Mouse (Mus musculus) midbrain, embryonic 14.5 days (tissue): Measurements from ENCODE around the gene Olfr307. TPM values are rescaled to one million over a fixed set of nuclear protein-coding genes. Genes with fewer than 3 reads are reported as not detected.

Experiments
- ATAC-seq: fragments of 200-750 bp; cut with Nextera tagmentation; 2 replicates; pipeline ENCODE4 v1.8.0; 2017; ENCODE audit warnings: moderate number of reproducible peaks, moderate library complexity; ENCODE audit not compliant: low FRiP score, low TSS enrichment
- DNase-seq: peaks from one replicate; pipeline ENCODE4 v3.0.0-alpha.2; 2015
- H3K27ac ChIP-seq: fragments of 300-500 bp; sonication (generic); replicated peaks from 2 replicates; pipeline ENCODE4 v1.5.1; 2014; ENCODE audit warnings: mild to moderate bottlenecking, low read depth, low read length, moderate library complexity
- H3K27me3 ChIP-seq: fragments of 300-500 bp; sonication (generic); 2 replicates; pipeline ENCODE4 v1.6.1; 2014; ENCODE audit warnings: low read length, control low read depth, mixed read lengths; ENCODE audit not compliant: control insufficient read depth, insufficient read depth
- H3K36me3 ChIP-seq: fragments of 300-500 bp; sonication (generic); 2 replicates; pipeline ENCODE4 v1.6.1; 2014; ENCODE audit warnings: low read length, control low read depth; ENCODE audit not compliant: control insufficient read depth, insufficient read depth
- H3K4me1 ChIP-seq: fragments of 300-500 bp; sonication (generic); 2 replicates; pipeline ENCODE4 v1.6.1; 2014; ENCODE audit warnings: mild to moderate bottlenecking, antibody characterized with exemption, low read length, control low read depth; ENCODE audit not compliant: control insufficient read depth, insufficient read depth
- H3K4me2 ChIP-seq: fragments of 300-500 bp; sonication (generic); 2 replicates; pipeline ENCODE4 v1.6.1; 2014; ENCODE audit warnings: mild to moderate bottlenecking, low read length, moderate library complexity
- H3K4me3 ChIP-seq: fragments of 300-500 bp; sonication (generic); replicated peaks from 2 replicates; pipeline ENCODE4 v1.5.1; 2014; ENCODE audit warnings: low read depth, low read length
- H3K9ac ChIP-seq: fragments of 300-500 bp; sonication (generic); replicated peaks from 2 replicates; pipeline ENCODE4 v1.6.1; 2014; ENCODE audit warnings: mild to moderate bottlenecking, low read length, moderate library complexity
- H3K9me3 ChIP-seq: fragments of 300-500 bp; sonication (generic); 2 replicates; pipeline ENCODE4 v1.6.1; 2016; ENCODE audit warnings: low read length, control low read depth, mixed read lengths; ENCODE audit not compliant: control insufficient read depth
- WGBS: fragments of 180-500 bp; shearing (Covaris S2); extraction: QIAGEN DNeasy Blood & Tissue Kit; methylation state at CpG from one replicate; pipeline ENCODE4 v1.1.7; 2014; 5-methylcytosine and 5-hydroxymethylcytosine counted together
- microRNA-seq: library from miRNA; unstranded; fragments of <30 nt; microRNA quantifications from one replicate; pipeline ENCODE4, GENCODE M21; 2016
- polyA plus RNA-seq: library from polyadenylated mRNA; unstranded; fragments of >200 nt; fragmentation: Nextera tagmentation; extraction: Ambion mirVana; gene quantifications from 2 replicates; pipeline ENCODE4 v1.2.1, GENCODE M21; 2014

Olfr307 gene
- polyA plus RNA-seq, 1 experiment from 2014 or later, result not detected

DNA sequence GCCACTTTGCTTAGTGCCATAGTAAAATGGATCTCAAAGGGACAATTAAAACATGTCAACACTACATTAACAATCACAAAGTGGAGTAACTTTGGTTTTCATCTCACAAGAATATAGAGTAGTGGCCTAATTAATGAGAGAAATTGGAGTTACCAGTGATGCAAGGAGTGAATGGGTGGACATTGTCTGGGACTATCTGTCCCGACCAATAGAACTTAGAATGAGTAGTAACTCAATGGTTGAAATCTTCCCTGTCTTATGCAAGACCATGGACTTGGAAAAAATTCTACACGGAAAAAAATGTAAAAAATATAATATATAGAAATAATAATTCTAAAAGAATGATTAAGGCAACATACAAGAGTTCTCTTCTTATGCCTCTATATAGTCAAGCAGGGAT lies 23.8 kb downstream of the Olfr307 start, which contains the start of gene Olfr309:
Gene Olfr309 (minus strand): TSS at position 101 of the 400 bp plus-strand sequence.
- Histone ChIP-seq H3K4me2 (no peak within 1 kb of the TSS), H3K9ac (no peak within 1 kb of the TSS)
- WGBS, result 76% methylated on average over 2 of the region's 2 CpGs

More for the DNA sequence above, 23.8 kb downstream of the Olfr307 start, which contains the start of gene Olfr309:
- Histone ChIP-seq H3K27me3 (no peaks in the 10 kb centered on the region), H3K4me3 (no peak within 1 kb of the TSS), H3K36me3 (no peaks in the 10 kb centered on the region), H3K4me1 (no peaks in the 10 kb centered on the region), H3K27ac (no peak within 1 kb of the TSS), H3K9me3 (no peaks in the 10 kb centered on the region)
- DNase-seq (no peak), ATAC-seq (no peak)

Small RNA genes lying within 50 kb of the gene (microRNA-seq; reads per million reads assigned to microRNA genes)
- not detected for gene Gm23192

Other genes with a start within 250 kb of the Olfr307 start
- gene Vmn2r75, start 165.8 kb downstream of the Olfr307 start, polyA plus RNA-seq, result not detected in 2 replicates
- gene Vmn2r76, start 91.3 kb downstream of the Olfr307 start, polyA plus RNA-seq, result not detected in 2 replicates
- not detected in 2 replicates for gene Olfr310, start 60.4 kb downstream of the Olfr307 start, polyA plus RNA-seq
- gene Olfr309, start 23.9 kb downstream of the Olfr307 start, polyA plus RNA-seq, result not detected in 2 replicates
- gene Olfr308, start 12.0 kb downstream of the Olfr307 start, polyA plus RNA-seq, result not detected in 2 replicates
- not detected in 2 replicates for gene Olfr305, start 29.3 kb upstream of the Olfr307 start, polyA plus RNA-seq
- gene Olfr304, start 49.1 kb upstream of the Olfr307 start, polyA plus RNA-seq, result not detected in 2 replicates
- gene Olfr303, start 60.2 kb upstream of the Olfr307 start, polyA plus RNA-seq, result not detected in 2 replicates
- not detected in 2 replicates for gene Olfr301, start 66.3 kb upstream of the Olfr307 start, polyA plus RNA-seq
- not detected in 2 replicates for gene Olfr299, start 122.3 kb upstream of the Olfr307 start, polyA plus RNA-seq
- gene Olfr298, start 154.9 kb upstream of the Olfr307 start, polyA plus RNA-seq, result not detected in 2 replicates
- not detected in 2 replicates for gene Olfr297, start 182.4 kb upstream of the Olfr307 start, polyA plus RNA-seq
- not detected in 2 replicates for gene Olfr295, start 246.3 kb upstream of the Olfr307 start, polyA plus RNA-seq